Mouse (Mus musculus): ENCODE measurements around the gene Cyp11a1. TPM values are rescaled to one million over a fixed set of nuclear protein-coding genes. Genes with fewer than 3 reads are reported as not detected.

Cyp11a1 gene
- polyA plus RNA-seq, 1 experiment from 2014 or later, result 7.8 TPM

- H3K27me3 ChIP-seq (replicated peaks; ENCODE audit: control insufficient read depth, insufficient read depth, low read length), result no peaks in the 10 kb centered on the region
- 51% methylated on average over 3 of the region's 3 CpGs for WGBS
- TF ChIP-seq CTCF (IDR thresholded peaks at IDR 0.05; ENCODE audit: low read depth), result no peak
- no peaks in the 10 kb centered on the region for H3K9me3 ChIP-seq (ENCODE audit: control insufficient read depth)
- ATAC-seq, result no peak
- no peaks in the 10 kb centered on the region for H3K4me1 ChIP-seq (replicated peaks; ENCODE audit: control insufficient read depth, insufficient read depth, low read length)
- H3K36me3 ChIP-seq (ENCODE audit: control insufficient read depth, insufficient read depth), result no peaks in the 10 kb centered on the region
- no peak overlapping the region for H3K27ac ChIP-seq (ENCODE audit: low read depth, low read length)
- no peak overlapping the region for H3K4me3 ChIP-seq (ENCODE audit: low read depth, low read length)
- no peak overlapping the region for H3K9ac ChIP-seq (ENCODE audit: low read depth, low read length)
- H3K4me2 ChIP-seq (replicated peaks; ENCODE audit: low read depth), result no peak overlapping the region
These were observed 68.3 kb downstream of the Cyp11a1 start for GRCm38 (mm10) chr9:58074561-58074960.

Other genes with a start within 250 kb of the Cyp11a1 start
- gene Clk3, start 240.6 kb upstream of the Cyp11a1 start, polyA plus RNA-seq (2015; fragmentation: Nextera tagmentation; extraction: Ambion mirVana), result 26.7 and 27.4 TPM in 2 replicates
- gene Arid3b, start 169.6 kb upstream of the Cyp11a1 start, polyA plus RNA-seq (2015; fragmentation: Nextera tagmentation; extraction: Ambion mirVana), result 5.2 and 5.4 TPM in 2 replicates
- 77.1 and 80.7 TPM in 2 replicates for gene Ubl7, start 95.4 kb upstream of the Cyp11a1 start, polyA plus RNA-seq (2015; fragmentation: Nextera tagmentation; extraction: Ambion mirVana)
- 6.9 and 7.1 TPM in 2 replicates for gene Sema7a, start 66.3 kb upstream of the Cyp11a1 start, polyA plus RNA-seq (2015; fragmentation: Nextera tagmentation; extraction: Ambion mirVana)
- gene Stra6, start 57.4 kb downstream of the Cyp11a1 start, polyA plus RNA-seq (2015; fragmentation: Nextera tagmentation; extraction: Ambion mirVana), result 0.48 and 0.71 TPM in 2 replicates
- gene Ccdc33, start 112.4 kb downstream of the Cyp11a1 start, polyA plus RNA-seq (2015; fragmentation: Nextera tagmentation; extraction: Ambion mirVana), result 0.14 and 0.16 TPM in 2 replicates
- 26.9 and 29.6 TPM in 2 replicates for gene Islr, start 197.9 kb downstream of the Cyp11a1 start, polyA plus RNA-seq (2015; fragmentation: Nextera tagmentation; extraction: Ambion mirVana)
- 0.27 and 0.35 TPM in 2 replicates for gene Islr2, start 197.9 kb downstream of the Cyp11a1 start, polyA plus RNA-seq (2015; fragmentation: Nextera tagmentation; extraction: Ambion mirVana)
- 5.3 and 7.1 TPM in 2 replicates for gene Pml, start 243.4 kb downstream of the Cyp11a1 start, polyA plus RNA-seq (2015; fragmentation: Nextera tagmentation; extraction: Ambion mirVana)
- 15.0 and 15.9 TPM in 2 replicates for gene Stoml1, start 246.8 kb downstream of the Cyp11a1 start, polyA plus RNA-seq (2015; fragmentation: Nextera tagmentation; extraction: Ambion mirVana)

Measured in intestine, postnatal 0 days (tissue).